Mouse (Mus musculus) T-cell, adult 2 months (primary cell): ENCODE measurements at regions not wholly inside any gene's neighbourhood (a gene's known extent, or its start where the extent isn't known, plus 50 kb on each side); places are given as distances from the start of the nearest gene placed in this dataset.
"Not testable (repeated sequence)": the region's sequence is repeated elsewhere in the genome, so short reads cannot be mapped to it uniquely, and the experiment has no call there.

Source experiments
- DNase-seq: peaks from one replicate; pipeline ENCODE4 v3.0.0; 2022; ENCODE audit warnings: low spot score

DNA sequence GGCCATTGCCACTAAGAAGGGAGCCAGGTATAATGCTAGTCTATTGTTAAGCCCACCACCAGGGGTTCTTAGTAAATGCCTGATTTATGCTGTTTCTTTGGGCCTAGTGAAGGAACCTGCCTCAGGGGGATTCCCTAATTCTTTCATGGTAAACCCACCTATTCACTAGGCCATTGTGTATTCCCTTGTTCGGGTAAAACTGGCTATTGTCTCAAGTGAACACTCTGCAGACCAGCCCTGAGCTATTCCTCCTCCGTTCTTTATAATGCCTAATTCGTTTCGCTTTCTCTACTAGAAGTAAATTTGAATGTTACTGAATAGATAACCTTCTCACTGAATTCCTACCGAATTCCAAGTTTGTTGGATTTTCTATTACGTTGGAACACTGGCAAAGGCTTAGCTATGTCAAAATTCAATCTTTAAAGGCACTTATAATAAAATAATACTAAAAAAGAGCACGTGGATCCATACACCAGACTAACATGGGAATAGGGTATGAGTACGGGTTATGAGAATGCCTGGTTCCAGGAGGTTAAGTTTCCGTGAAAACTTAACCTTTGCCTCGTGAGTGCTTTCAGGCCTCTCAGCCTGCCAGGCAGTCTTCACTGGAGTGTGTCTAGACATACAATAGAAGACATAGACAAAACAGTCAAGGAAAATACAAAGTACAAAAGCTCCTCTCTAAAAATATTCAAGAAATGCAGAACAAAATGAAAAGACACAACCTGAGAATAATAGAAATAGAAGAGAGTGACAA is 536.8 kb upstream of the Cntn5 start:
- not testable (repeated sequence) for DNase-seq

DNA sequence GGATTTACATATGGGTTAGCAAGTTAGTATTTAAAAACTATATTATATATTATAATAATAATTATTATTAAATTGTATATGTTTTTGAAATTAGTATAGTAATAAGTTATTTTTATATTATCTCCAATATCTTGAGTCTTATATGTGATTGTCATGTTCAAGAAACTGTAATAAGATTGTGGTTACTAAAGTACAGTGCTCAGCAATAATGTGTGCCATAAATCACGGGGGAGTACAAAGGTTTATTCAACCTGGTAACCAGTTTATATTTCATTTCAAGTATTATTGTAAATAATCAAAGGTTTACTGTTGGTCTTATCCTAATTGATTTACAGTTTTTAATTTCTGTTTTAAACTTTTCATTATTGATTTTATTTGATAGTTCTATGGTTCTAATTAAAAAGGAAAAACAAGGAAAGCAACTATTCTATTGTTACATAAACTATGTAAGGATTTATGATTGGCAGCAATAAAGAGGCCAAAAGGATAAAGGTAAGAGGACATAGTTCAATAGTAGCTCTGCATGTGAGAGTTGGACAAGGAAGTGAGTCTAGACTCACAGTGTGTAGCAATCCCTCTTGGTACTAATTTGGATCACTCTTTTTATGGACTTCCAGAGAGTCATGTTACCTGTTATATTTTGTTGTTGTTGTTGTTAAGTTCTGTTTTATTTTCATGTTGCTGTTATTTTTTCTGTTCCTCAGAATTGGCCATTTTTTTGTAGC is 532.0 kb upstream of the Cntn5 start:
- no peak for DNase-seq

DNA sequence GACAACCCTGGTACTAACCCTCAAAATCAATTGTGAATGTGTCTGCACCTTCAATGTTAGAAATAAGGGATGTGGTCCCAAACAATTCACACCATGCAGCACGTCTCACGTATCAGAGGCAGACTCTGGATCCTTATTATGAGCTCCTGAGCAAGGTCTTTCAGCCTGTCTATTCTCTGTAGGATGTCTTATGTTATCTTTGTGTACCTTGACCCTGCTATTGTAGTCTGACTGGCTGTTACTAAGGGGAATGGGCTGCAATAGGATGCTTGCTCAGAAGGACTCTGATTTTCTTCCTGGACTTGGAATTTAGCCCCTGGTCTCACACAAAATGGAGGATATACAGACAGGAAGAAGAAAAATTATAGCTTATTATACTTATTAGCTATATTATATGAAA is 531.4 kb upstream of the Cntn5 start:
- DNase-seq, result no peak

DNA sequence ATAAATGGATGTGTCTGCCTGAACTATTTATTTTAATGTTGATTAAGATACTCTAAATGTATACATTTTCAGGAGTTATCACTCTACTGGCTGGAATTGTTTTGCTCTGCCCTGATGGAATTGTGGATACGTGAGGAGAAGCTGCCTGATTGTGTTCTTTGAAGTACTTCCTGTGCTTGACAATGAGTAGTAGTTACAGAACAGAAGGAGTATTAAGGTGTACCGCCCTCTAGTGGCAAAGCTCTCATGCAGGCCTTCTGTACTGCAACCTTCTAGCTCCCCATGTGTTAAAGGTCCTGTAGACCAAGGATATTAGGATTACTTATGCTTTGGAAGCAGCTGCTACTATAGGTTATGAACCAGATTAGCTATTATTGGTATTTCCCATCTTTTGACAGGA is 530.4 kb upstream of the Cntn5 start:
- peak; percentile 28 for DNase-seq

DNA sequence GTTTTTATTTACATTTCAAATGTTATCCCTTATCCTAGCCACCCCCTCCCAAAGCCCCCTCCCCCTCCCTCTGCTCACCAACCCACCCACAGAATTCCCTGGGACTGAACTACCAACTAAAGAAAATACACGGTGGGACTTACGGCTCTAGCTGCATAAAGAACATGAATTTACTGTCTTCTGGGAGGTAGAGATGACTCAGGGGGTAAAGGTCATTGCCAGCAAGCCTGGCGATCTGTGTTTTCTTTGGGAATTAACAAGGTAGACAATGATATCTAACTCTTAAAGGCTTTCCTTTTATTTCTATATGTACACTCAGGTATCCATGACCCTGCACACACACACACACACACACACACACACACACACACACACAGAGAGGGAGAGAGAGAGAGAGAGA is 521.9 kb upstream of the Cntn5 start:
- DNase-seq, result no peak

DNA sequence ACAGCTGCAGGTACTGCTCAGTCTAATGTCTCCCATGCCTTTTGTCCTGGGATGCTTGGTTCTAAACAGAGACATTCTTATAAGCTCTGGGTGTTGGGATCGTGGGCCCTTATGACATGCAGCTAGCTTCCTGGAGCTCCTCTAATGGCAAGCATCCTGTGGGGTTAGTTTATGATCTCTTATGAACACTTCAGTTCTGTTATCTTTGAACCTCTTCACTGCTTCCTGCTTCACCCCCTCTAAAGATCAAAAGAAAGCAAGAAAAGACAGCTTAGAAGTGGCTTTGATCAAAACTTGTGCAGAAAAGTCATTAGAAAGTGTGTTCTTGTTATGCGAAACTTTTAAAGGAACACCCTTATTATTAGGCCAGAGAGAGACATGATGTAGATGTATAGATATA is 492.3 kb upstream of the Cntn5 start:
- DNase-seq, result no peak

DNA sequence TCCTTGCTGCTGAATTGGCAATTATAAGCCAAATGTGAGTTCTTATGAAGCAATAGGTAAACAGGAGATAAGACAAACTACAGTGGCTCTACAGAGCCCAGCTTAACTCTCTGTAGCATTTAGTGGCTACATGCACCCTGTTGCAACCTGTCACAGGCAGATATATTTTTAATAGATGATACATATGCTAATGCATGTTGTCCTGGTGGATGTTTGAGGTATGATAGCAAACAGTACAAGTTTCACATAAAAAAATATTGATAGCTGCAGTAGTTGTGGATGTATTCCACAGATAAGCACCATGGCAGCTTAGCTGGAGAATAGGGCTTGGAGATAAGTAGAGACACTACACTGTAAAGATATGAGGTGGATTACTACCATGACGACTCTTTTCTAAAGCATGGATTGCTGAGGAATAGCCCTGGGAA is 477.1 kb upstream of the Cntn5 start:
- DNase-seq, result no peak

DNA sequence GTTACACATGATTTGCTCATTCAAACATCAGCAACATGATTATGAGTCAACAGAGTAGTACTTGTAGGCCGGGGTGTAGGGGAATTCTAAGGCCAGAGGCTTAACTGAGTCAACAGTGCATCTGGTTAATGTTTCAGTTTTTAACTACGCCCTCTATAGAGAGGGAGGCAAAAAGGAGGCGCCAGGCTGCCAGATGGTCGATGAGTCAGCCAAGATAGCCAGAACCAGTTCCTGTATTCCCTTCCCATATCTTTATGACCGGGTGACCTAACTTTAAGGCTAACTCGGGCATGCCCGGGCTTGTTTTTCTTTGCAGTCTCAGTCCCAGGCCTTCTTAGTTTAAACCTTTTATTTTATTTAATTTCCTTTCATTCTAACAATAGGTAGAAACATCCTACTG is 476.0 kb upstream of the Cntn5 start:
- DNase-seq, result no peak

DNA sequence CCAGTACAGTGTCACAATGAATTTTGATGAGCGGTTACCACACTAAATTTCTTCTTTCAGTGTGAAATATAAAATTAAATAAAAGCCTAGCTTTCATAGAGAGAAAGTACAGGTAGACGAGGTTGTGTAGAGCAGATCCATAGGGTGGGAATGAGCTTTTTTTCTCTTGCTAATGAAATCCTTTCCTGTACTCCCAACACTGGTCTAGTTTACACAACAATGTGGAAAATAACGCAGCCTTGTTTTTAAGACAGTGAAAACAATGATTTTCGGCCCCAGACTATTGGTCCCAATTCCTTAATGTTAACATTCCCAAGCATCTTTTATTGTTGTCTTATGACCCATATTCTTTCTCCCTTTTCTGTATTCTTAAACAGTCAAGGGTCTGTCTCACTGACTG is 473.5 kb upstream of the Cntn5 start:
- no peak for DNase-seq

DNA sequence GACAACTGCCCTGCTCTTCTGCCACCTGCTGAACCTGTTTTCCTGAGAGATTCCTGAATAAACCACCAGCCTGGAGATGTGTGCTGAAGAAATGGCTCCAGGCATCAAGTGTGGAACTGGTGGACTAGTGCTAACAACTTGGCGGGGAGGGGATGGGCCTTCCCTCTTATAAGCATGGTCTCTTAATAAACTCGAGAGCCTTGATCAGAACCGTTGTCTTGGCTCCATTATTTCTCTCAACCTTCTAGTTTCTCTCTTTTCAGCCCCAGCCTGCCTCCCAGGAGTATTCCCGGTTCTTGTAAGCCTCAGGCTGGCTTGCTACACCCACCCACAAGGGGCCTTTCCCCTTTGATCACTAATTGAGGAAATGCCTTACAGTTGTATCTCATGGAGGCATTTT is 473.0 kb upstream of the Cntn5 start:
- no peak for DNase-seq

DNA sequence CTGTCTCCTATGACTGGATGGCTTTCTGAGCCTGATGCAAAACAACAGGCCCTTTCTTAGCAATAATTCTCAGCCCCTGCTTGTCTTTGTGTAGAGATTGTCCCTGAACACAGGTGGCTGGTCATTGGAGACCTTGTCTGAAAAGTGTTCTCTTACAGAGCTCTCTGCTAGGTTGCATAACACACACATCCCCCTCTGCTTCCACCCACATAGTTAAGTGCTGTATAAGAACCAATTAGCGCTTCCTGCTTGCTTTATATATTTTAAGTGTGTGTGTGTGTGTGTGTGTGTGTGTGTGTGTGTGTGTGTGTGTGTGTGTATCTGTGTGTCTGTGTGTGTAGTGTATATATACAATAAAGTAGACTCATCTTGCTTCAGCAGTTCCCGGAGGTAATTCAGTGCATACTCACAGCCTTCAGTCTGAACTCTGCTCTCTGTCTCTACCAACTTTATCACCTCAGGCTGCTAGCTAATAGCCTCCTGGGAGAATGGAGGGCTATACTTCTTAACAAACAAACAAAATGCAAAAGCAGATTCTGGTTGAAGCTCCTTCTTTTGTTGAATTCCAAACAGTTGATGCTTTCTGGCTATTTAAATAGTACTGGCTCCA is 468.8 kb upstream of the Cntn5 start:
- no peak for DNase-seq

DNA sequence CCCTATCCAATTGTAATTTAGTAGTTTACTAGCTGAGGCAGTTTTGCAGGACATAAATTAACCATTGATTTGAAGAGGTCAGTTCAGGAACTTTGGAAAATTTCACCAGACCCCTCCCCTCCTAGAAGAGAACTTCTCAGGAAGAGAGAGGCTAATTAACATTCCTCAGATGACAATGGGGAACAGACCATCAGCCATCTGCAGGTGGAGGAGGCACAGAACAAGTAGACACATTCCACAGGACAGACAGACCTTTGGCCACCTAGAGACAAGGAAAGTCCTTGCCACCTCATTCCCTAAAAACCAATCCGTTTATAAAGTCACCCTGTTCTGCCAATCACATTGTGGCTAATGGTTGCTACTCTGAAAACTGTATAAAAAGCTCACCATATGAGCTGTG is 463.5 kb upstream of the Cntn5 start:
- DNase-seq, result no peak

DNA sequence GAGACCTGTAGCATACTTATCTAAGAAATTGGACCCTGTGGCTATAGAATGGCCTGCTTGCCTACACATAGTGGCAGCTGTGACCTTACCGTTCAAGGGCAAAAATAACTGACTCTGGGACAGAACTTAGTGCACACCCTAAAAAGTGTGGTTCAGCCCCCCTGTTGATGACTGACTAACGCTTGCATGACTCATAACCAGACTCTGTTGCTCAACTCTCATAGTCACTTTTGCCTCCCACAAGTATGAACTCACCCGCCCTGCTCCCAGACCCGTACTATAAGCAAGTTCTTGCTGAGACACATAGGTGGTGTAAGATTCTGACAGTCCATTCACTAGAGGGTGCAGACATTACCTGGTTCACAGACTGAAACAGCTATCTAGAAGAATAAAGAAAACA is 424.3 kb upstream of the Cntn5 start:
- no peak for DNase-seq

DNA sequence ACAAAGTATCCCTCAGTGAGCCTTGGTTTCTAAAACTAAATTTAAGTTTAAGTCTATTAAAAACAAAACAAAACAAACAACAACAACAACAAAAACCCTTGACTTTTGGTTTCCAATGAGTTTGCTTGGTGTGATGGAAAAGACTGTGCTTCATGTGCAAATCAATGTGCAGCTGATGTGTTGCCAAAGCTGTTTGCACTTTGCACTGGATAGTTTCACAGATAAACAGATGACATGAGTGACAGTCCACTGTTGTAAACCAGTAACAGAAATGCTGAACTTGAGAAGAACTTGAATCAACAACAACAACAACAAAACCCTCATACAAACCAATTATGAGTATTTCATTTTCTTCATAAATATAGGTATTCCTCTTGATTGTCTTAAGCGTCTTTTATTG is 412.6 kb upstream of the Cntn5 start:
- DNase-seq, result no peak

DNA sequence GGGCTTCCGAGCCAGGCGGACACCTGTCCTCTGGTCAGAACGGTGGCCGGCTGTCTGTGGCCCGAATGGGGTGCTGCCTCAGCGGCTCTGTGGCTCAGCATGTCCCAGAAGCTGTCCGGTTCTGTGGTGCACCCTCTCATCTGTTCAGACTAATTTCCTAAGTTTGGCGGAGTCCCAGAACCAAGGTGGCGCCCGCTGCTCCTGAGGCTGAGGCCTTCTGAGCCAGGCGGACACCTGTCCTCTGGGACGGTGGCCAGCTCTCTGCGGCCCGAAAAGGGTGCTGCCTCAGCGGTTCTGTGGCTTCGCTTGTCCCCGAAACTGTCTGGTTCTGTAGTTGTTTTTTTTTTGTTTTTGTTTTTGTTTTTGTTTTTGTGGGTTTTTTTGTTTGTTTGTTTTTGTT is 392.5 kb upstream of the Cntn5 start:
- not testable (repeated sequence) for DNase-seq

DNA sequence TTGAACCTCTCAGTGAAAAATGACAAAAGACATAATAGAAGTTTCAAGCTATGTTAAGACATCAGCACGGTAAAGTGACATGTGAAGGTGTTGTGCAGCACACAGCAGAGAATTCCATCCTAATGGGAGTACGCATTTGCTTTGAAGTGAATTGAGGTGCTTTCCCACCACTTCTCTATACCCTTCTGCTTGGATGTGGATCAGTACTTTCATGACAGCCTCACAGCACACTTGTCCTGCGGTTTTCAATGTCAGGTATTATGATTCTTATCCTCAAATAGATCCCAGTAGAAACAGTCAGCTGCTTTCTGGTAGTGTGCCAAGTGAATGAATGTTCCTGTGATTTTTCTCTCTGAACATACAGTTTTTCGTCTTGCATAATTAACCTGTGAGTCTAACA is 380.6 kb upstream of the Cntn5 start:
- no peak for DNase-seq

DNA sequence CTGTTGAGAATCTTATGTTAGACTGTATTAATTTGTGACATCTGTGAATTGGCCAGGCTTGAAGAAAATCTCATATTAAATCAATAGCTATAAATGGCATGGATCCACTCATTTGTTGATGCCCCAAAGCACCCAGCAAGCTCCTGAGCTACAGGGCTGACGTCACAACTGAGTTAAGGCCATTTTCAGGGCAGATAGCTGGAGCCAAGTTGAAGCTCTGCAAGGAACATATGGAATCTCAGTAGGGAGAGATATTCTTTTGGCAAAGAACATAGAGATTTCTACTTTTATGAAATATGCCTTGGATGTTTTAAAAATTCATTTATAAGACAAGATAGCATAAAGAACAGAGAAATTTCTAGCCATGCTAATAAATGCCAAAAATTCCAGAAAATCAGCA is 380.0 kb upstream of the Cntn5 start:
- DNase-seq, result no peak

DNA sequence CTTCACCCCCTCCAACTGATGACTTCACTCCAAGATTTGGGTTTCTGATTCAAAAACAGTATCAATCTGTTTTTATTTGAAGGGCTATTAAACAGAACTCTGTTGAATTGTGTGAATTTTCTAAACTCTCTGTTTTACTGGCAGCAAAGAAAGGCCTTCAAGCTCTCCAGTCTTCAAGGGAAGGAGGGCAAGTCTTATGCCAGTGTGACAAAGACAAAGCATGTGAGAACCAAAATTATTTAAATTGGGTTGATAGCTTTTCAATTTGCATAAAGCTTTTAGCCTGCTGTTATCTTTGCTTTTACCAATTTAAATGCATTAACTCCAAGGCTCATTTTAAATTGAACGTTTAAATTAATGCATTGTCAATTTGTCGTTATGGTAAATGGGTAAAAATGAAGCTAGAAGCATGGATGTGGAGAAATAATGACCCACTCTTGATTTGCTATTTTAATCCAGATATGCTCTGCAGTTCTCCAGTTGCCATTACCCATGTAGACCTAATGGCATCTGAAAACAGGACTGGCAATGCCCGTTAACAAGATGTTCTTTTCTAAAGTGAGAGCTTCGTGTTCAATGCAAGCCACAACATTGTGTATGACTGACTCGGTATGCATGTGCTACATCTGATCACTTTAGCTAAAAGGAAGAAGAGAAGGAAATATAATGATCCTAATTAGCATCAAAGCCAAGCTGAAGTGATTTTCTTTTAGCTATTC is 375.0 kb upstream of the Cntn5 start:
- DNase-seq, result no peak

DNA sequence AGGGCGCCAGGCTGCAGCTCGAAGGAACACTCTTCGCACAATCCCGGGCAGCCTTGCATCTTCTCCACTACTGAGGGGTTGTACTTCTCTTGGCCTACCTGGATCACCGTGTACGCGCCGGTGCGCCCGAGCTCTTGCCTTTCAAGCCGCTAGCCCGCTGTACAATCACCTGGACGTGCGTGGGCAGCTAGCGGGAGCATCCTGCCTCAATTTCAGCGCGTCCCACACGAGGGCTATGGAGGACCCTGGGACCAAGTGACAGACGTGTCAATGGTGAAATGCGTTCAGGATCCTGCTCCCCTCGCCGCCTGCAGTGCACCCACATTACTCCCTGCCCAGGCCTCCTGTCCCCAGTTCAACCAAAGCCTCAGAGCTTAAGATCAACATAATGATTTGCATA is 373.2 kb upstream of the Cntn5 start:
- DNase-seq, result no peak

DNA sequence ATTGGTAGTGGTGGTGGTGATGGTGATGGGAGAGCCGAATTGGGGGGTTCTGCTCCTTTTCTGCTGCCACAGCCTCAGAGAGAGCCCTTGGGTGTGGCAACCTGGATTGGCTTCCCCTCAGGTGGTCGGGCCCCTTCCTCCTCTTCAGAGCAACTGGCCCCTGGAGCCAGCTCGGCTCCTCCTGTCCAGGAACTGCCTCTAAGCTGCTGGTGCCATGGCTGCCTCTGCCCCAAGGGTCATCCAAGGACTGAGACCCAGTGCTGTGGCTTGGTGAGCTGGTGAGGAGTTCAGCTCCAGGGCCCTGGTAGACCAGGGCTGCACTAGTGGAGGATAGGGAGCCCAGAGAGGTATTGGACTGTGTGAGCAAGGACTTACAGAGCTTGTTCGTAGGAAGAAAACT is 372.4 kb upstream of the Cntn5 start:
- no peak for DNase-seq

DNA sequence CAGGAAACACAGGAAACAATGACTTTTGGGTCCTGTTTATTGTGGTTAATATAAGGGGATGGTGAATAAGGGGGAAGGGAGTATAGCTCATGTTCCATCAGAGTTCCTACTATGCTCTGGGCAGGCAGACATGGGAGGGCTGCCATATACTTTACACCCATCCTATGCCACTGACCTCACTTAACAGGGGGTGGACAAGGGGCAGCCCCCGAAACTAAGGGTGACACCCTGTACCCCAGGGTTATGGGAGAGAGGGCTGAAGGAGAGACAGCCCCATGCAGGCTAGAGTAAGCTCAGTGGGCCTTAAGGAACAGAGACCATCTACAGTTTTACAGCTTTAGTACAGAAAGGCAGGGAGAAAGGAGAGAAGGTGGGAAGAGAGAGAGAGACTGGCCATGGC is 352.3 kb upstream of the Cntn5 start:
- DNase-seq, result no peak

DNA sequence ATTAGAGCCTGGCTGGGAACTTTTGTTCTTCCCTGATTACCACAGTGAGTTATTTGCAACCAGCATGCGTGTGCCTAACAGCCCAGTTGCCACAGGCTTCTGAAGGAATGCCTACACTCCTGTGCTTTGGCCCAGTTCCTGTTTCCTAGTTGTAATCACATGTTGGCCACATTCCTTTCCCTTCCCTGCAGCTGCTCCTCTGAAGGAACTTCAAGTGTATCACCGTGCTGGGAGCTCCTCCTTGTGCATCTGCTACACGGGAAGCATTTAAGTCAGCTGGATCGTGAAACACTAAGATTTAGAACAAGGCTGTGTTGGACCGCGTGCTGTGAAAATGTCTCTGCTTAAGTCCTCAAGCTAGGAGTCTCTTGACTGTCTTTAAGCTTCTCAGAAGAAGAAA is 302.3 kb upstream of the Cntn5 start:
- no peak for DNase-seq

DNA sequence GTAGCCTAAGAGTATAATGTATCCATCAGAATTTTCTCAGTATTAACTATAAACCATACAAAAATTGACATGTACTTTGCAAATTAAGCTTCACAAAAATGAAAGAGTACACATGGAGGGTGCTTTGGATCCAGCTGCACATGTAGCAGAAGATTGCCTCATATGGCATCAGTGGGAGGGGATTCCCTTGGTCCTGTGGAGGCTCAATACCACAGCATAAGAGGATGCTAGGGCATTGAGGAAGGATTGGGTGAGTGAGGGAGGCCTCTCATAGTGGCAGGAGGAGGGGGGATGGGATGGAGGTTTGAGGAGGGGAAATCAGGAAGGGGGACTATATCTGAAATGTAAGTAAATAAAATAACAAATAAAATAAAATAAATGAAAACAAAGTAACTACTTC is 301.7 kb upstream of the Cntn5 start:
- no peak for DNase-seq
